Mouse (Mus musculus) embryonic facial prominence, embryonic 13.5 days (tissue): ENCODE measurements at regions not wholly inside any gene's neighbourhood (a gene's known extent, or its start where the extent isn't known, plus 50 kb on each side); places are given as distances from the start of the nearest gene placed in this dataset.

Source experiments
- ATAC-seq: fragments of 200-750 bp; cut with Nextera tagmentation; 2 replicates; pipeline ENCODE4 v1.8.0; 2017; ENCODE audit warnings: low read depth; ENCODE audit not compliant: insufficient number of reproducible peaks, insufficient read depth, low FRiP score, low TSS enrichment
- H3K27ac ChIP-seq: fragments of 300-500 bp; sonication (generic); 2 replicates; pipeline ENCODE4 v1.5.1; 2015; ENCODE audit warnings: moderate library complexity, mild to moderate bottlenecking, inconsistent platforms
- H3K27me3 ChIP-seq: fragments of 300-500 bp; sonication (generic); 2 replicates; pipeline ENCODE4 v1.6.1; 2015; ENCODE audit warnings: mild to moderate bottlenecking, inconsistent platforms
- H3K36me3 ChIP-seq: fragments of 300-500 bp; sonication (generic); 2 replicates; pipeline ENCODE4 v1.6.1; 2015; ENCODE audit warnings: mild to moderate bottlenecking, inconsistent platforms
- H3K4me1 ChIP-seq: fragments of 300-500 bp; sonication (generic); 2 replicates; pipeline ENCODE4 v1.6.1; 2015; ENCODE audit warnings: inconsistent platforms
- H3K4me2 ChIP-seq: fragments of 300-500 bp; sonication (generic); 2 replicates; pipeline ENCODE4 v1.6.1; 2015; ENCODE audit warnings: moderate library complexity, mild to moderate bottlenecking, inconsistent platforms
- H3K4me3 ChIP-seq: fragments of 300-500 bp; sonication (generic); 2 replicates; pipeline ENCODE4 v1.5.1; 2015; ENCODE audit warnings: mild to moderate bottlenecking, inconsistent platforms
- H3K9ac ChIP-seq: fragments of 300-500 bp; sonication (generic); 2 replicates; pipeline ENCODE4 v1.6.1; 2015; ENCODE audit warnings: mild to moderate bottlenecking, inconsistent platforms
- H3K9me3 ChIP-seq: fragments of 300-500 bp; sonication (generic); 2 replicates; pipeline ENCODE4 v1.6.1; 2016; ENCODE audit warnings: inconsistent platforms
- WGBS: fragments of 180-500 bp; shearing (Covaris S2); methylation state at CpG from one replicate; pipeline ENCODE4 v1.1.7; 2015; ENCODE audit warnings: mixed read lengths; 5-methylcytosine and 5-hydroxymethylcytosine counted together

DNA sequence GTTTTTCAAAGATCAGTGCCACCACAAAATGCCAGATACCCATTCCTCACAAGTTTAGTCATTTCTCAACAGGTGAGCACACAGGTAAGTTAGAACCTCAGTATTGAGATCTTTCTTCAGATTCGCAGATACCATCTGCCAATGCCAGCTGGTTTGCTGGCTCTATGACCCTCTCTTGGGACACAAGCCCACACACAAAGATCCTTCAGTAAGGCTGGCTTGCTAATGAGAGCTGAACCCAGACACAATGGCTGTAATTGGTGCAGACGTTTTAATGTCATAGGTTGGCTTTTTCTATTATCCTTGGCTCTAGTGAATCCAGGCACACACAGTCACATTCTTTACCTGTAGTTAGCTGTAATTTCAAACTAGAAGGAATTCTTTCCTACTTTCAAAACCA lies 154.3 kb upstream of the Lyplal1 start:
- Histone ChIP-seq H3K9me3 (no peaks in the 10 kb centered on the region), H3K4me1 (0 out of 2 replicates have a peak, but pooled peaks cover 11% of the 10 kb centered on the region), H3K27ac (no peak overlapping the region), H3K9ac (no peak overlapping the region), H3K27me3 (no peaks in the 10 kb centered on the region), H3K36me3 (no peaks in the 10 kb centered on the region), H3K4me2 (no peak overlapping the region), H3K4me3 (no peak overlapping the region)
- WGBS = 36% methylated on average over 2 of the region's 2 CpGs
- no peak for ATAC-seq

DNA sequence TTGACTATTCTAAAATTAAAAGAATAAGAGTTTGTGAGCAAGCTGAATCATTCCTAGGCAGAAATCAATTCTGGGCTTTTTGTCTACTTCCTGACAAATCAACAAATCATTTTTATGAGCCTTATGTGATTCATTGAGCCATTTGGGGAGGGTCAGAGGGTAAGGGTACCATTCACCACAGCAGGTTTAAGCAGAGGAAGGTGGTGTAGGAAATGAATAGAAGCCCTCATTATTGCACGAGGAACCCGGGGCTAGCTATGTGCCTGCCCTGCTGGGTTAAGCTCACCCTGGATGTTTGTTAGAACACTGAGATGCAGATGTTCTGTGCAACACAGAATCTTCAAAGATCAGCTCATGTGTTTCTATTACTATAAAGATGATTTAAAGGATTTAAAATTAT lies 150.2 kb upstream of the Lyplal1 start:
- Histone ChIP-seq H3K4me1 (peaks cover 20% of the 10 kb centered on the region), H3K27ac (no peak overlapping the region), H3K9me3 (no peaks in the 10 kb centered on the region), H3K4me3 (no peak overlapping the region), H3K9ac (no peak overlapping the region), H3K27me3 (no peaks in the 10 kb centered on the region), H3K36me3 (no peaks in the 10 kb centered on the region), H3K4me2 (no peak overlapping the region)
- 52% methylated on average over 2 of the region's 2 CpGs for WGBS
- no peak for ATAC-seq

DNA sequence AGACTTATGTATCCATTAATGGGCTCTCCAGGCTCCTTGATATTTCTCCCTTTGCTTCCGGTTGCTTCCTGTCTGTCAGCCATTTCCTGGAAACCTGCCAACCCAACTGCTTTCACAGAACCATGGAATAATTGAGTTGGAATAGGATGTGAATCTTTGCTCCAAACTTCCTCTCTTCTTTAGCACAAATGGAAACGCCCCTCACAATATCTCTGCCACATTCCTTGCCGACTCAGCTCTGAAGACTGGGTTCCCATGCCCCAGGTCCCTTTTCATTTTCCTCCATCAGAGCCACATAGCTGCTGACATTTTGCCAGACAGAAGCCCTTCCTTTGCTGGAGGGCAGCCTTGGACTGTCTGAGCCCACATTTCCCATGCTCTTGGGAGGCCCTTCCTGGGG lies 147.5 kb upstream of the Lyplal1 start:
- no peak overlapping the region for H3K4me3 ChIP-seq
- H3K36me3 ChIP-seq = no peaks in the 10 kb centered on the region
- no peak overlapping the region for H3K9ac ChIP-seq
- WGBS = 38% methylated on average over 3 of the region's 3 CpGs
- no peak overlapping the region for H3K4me2 ChIP-seq
- H3K27me3 ChIP-seq = no peaks in the 10 kb centered on the region
- H3K27ac ChIP-seq = peak overlapping the region; percentile 55; the same call in 1 of the 2 replicates
- H3K9me3 ChIP-seq = no peaks in the 10 kb centered on the region
- ATAC-seq = no peak
- H3K4me1 ChIP-seq = peaks cover 25% of the 10 kb centered on the region

DNA sequence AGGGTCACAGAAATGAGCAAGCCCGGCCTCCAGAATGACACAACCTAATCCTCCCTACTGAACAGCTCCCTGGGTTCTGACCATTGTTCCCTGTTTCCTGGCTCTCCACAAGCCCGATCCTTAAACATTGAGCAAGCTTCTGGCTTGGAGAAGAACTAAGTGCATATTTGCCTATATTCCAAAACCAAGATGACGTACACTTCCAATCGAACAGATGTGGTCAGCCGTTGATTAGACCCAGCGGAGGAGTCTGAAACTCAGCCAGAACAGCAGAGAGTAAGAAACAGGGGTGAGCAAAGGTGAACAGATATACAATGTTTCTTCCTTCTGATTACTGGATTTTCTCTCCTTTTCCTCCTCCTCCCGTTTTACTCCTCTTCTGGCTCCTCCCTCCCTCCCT lies 146.8 kb upstream of the Lyplal1 start:
- no peak for ATAC-seq
- no peaks in the 10 kb centered on the region for H3K9me3 ChIP-seq
- peaks cover 25% of the 10 kb centered on the region for H3K4me1 ChIP-seq
- no peak overlapping the region for H3K9ac ChIP-seq
- H3K36me3 ChIP-seq = no peaks in the 10 kb centered on the region
- no peak overlapping the region for H3K4me3 ChIP-seq
- no peak overlapping the region for H3K4me2 ChIP-seq
- 64% methylated on average over 7 of the region's 7 CpGs for WGBS
- H3K27me3 ChIP-seq = no peaks in the 10 kb centered on the region
- no peak overlapping the region for H3K27ac ChIP-seq

DNA sequence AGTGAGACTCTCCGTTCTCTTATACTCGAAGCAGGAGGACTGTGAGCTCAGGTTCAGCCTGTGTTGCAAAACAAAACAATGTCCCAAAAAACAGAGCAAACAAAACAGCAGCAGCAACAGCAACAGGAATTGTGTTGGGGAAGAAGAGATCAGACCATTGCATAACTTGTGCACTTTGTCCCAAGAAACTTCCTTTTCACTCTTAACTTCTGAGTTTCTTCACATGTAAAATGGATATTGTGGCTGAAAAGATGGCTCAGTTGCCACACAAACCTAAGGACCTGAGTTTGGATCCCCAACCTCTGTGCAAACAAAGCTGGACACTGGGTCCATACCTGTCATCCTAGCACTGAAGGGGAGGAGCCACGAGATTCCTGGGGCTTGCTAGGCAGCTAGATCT lies 146.1 kb upstream of the Lyplal1 start:
- Histone ChIP-seq H3K27ac (no peak overlapping the region), H3K9me3 (no peaks in the 10 kb centered on the region), H3K9ac (no peak overlapping the region), H3K27me3 (no peaks in the 10 kb centered on the region), H3K4me3 (no peak overlapping the region), H3K4me2 (no peak overlapping the region), H3K4me1 (peaks cover 19% of the 10 kb centered on the region), H3K36me3 (no peaks in the 10 kb centered on the region)
- ATAC-seq = no peak
- WGBS = 76% methylated on average over 3 of the region's 3 CpGs

DNA sequence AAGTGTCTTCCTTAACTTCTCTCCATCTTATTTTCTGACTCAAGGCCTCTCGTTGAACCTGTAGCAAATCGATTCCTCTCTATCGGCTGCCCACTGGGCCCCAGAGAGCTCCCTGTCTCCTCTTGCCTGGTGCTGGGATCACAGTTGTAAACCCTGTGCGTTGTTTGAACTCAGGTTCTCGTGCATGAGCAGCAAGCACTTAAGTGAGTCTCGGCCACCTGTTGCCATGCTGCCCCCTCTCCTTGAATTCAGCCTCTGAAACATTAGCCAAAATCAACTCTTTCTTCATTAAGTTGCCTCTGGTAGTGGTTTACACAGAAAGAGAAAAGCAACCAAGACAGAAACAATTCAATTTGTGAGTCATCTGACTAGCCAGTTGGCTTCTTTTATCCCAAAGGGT lies 144.9 kb upstream of the Lyplal1 start:
- Histone ChIP-seq H3K27me3 (no peaks in the 10 kb centered on the region), H3K4me1 (peaks cover 26% of the 10 kb centered on the region), H3K4me3 (no peak overlapping the region), H3K4me2 (no peak overlapping the region), H3K36me3 (no peaks in the 10 kb centered on the region), H3K27ac (no peak overlapping the region), H3K9me3 (no peaks in the 10 kb centered on the region), H3K9ac (no peak overlapping the region)
- no peak for ATAC-seq
- 61% methylated on average over 6 of the region's 6 CpGs for WGBS

DNA sequence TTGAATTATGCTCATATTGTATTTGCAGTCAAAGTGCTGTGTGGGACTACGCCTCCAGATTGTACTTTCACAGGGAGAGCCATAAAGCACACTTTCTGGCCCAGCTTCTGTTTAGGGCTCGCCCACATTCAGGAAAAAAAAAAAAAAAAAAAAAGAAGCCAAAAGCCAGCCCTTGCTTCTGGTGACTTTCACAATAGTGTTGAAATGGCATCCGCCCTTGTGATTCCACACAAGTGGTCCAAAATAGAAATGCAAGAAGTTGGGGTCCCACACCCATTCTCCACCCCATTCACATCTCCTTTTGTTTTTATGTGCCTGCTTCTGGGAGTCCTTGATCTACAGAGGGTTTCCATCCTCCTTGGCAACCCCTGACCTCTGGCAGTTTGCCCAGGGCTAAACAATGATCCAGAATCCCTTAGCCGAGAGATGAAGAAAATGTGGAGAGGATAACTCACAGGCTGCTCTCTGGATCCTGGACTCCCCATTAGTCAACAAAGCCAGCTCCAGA lies 144.3 kb upstream of the Lyplal1 start:
- 52% methylated on average over 4 of the region's 4 CpGs for WGBS
- no peak for ATAC-seq
- Histone ChIP-seq H3K27ac (no peak overlapping the region), H3K27me3 (no peaks in the 10 kb centered on the region), H3K9ac (no peak overlapping the region), H3K9me3 (no peaks in the 10 kb centered on the region), H3K4me3 (no peak overlapping the region), H3K4me2 (no peak overlapping the region), H3K4me1 (peaks cover 33% of the 10 kb centered on the region), H3K36me3 (no peaks in the 10 kb centered on the region)

DNA sequence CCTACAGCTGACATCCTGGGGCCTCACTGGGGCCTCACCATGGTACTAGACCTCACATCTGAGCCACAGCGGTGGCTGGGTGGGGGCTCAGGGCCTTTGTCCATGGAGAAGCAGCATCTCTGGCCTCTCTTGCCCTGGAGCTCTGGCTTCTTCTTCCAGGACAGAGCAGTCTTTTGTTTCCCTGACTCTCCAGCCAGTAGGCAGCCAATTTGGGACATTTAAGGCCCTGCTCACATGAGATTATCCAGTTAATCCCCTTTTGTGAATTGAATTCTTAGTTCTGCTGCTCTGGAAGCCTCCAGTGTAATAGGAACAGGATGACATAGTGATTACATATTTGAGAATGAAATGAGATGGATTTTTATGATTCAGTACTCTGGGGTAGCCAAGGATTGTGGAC lies 140.5 kb upstream of the Lyplal1 start:
- H3K9me3 ChIP-seq = no peaks in the 10 kb centered on the region
- no peak overlapping the region for H3K4me2 ChIP-seq
- no peak overlapping the region for H3K4me3 ChIP-seq
- H3K36me3 ChIP-seq = no peaks in the 10 kb centered on the region
- H3K27ac ChIP-seq = no peak overlapping the region
- ATAC-seq = no peak
- H3K9ac ChIP-seq = no peak overlapping the region
- H3K27me3 ChIP-seq = no peaks in the 10 kb centered on the region
- peaks cover 37% of the 10 kb centered on the region for H3K4me1 ChIP-seq
- 28% methylated on average over 1 of the region's 1 CpGs for WGBS

DNA sequence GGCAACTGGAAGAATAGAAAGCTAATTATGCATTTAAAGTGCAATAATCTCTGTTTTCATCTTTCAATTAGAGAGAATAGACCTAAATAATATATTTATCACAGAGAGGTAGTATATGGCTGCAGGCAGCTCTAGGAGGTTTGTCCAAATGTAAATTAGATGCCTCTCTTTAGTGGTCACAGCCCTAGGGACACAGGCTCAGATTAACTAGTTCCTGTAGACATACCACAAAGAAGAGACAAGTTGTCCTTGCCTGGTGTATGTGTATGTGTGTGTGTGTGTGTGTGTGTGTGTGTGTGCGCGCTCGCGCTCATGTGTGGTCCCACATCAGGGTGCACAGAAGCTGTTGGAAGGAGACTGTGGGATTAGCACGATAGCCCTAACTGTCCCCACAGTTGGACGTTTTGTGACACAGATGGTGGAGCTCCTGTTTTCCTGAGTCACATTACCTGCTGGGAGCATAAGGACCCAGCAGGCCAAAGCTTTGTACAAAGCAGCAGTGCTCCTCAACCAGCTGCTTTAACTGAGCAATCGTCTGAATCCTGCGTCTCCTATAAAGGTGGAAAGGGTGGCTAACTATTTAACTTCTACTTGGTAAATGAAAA lies 138.5 kb upstream of the Lyplal1 start:
- no peaks in the 10 kb centered on the region for H3K9me3 ChIP-seq
- H3K36me3 ChIP-seq = no peaks in the 10 kb centered on the region
- H3K4me3 ChIP-seq = no peak overlapping the region
- H3K9ac ChIP-seq = no peak overlapping the region
- no peak overlapping the region for H3K4me2 ChIP-seq
- ATAC-seq = no peak
- 58% methylated on average over 8 of the region's 8 CpGs for WGBS
- peaks cover 33% of the 10 kb centered on the region for H3K4me1 ChIP-seq
- peak overlapping the region; percentile 33; the same call in 1 of the 2 replicates for H3K27ac ChIP-seq
- H3K27me3 ChIP-seq = no peaks in the 10 kb centered on the region

DNA sequence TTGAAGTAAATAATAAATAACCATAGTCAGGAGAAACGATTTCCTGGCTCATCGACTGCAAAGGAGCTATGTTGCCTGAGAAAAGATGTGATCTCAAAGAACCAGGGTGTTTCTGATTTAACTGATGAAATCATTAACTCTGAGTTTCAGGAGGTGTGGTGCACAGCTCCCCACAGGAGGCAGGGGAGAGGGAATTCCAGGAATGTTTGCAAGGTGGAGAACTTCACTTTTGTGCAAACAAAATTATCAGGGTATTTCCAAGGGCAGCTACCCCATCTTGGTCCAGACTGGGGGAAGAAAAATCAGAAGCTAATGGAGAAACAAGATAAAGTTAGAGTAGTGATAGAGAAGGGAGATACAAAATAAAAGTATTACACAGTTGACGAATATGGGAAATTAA lies 137.4 kb upstream of the Lyplal1 start:
- WGBS = 59% methylated on average over 3 of the region's 3 CpGs
- Histone ChIP-seq H3K4me1 (peaks cover 39% of the 10 kb centered on the region), H3K9ac (no peak overlapping the region), H3K4me3 (no peak overlapping the region), H3K4me2 (no peak overlapping the region), H3K9me3 (no peaks in the 10 kb centered on the region), H3K27ac (no peak overlapping the region), H3K27me3 (no peaks in the 10 kb centered on the region), H3K36me3 (no peaks in the 10 kb centered on the region)
- ATAC-seq = no peak

DNA sequence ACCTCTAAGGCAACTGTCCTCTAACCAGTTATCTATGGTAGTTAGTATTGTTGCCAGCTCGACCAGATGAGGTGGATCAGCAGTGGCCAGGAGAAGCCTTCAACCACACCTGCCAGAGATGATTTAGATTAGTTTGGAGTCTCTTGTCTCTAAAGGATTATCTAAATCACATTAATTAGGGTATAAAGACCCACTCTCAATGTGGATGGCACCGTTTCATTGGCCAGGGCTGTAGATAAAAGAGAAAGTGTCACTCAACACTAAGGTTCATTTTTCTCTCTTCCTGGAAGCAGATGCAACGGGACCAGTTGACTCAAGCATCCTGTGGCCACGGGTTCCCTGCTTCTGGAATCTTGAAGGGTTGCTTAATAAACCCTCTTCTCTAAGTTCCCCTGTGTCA lies 135.4 kb upstream of the Lyplal1 start:
- Histone ChIP-seq H3K27ac (no peak overlapping the region), H3K4me2 (no peak overlapping the region), H3K36me3 (no peaks in the 10 kb centered on the region), H3K9me3 (no peaks in the 10 kb centered on the region), H3K4me3 (no peak overlapping the region), H3K9ac (no peak overlapping the region), H3K27me3 (no peaks in the 10 kb centered on the region), H3K4me1 (peaks cover 37% of the 10 kb centered on the region)
- WGBS = 75% methylated on average over 4 of the region's 4 CpGs
- no peak for ATAC-seq

DNA sequence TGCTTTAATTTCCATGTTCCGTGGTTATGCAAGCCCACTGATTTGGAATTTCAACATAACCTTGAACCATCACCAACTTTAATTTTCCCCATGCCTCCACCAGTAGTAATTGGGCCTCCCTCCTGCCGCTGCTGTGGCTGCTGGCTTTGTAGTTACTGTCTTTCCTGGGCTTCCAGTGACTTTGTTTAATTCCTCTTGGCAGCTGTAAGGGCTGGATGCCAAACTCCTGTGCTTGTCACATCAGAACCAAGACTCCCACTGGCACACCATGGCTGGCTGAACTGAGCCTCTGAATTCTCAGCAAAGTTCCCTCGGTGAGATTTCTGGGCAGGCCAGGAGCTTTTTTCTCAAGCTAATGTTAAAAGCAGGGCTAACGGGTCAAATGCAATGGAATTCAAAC lies 133.2 kb upstream of the Lyplal1 start:
- Histone ChIP-seq H3K9ac (no peak overlapping the region), H3K36me3 (no peaks in the 10 kb centered on the region), H3K4me3 (no peak overlapping the region), H3K4me2 (no peak overlapping the region), H3K27ac (no peak overlapping the region), H3K4me1 (peaks cover 18% of the 10 kb centered on the region), H3K27me3 (no peaks in the 10 kb centered on the region), H3K9me3 (no peaks in the 10 kb centered on the region)
- 23% methylated on average over 4 of the region's 4 CpGs for WGBS
- no peak for ATAC-seq
